Mouse (Mus musculus) MEL (cell line): ENCODE measurements at regions not wholly inside any gene's neighbourhood (a gene's known extent, or its start where the extent isn't known, plus 50 kb on each side); places are given as distances from the start of the nearest gene placed in this dataset.

Source experiments
- DNase-seq: peaks from one replicate; pipeline ENCODE4 v3.0.0; 2011; ENCODE audit warnings: low read depth, low spot score
- H3K27ac ChIP-seq: 2 replicates; pipeline ENCODE4 v1.5.1; 2012; ENCODE audit warnings: low read depth, mild to moderate bottlenecking, control low read depth, low read length, moderate library complexity; ENCODE audit not compliant: control insufficient read depth
- H3K27me3 ChIP-seq, 2 experiments: fragments of 150-350 bp in 1 of 2; sonication (generic) in 1 of 2; 2 replicates each; pipeline ENCODE4 v1.6.1; 2012; ENCODE audit warnings: low read length in 2 of 2, mild to moderate bottlenecking in 2 of 2, improper control_type of control experiment in 1 of 2, moderate library complexity in 1 of 2; ENCODE audit not compliant: insufficient read depth in 2 of 2, control insufficient read depth in 1 of 2
- H3K36me3 ChIP-seq, 2 experiments: 2 replicates each; pipeline ENCODE4 v1.6.1; 2012 to 2014; ENCODE audit warnings: low read length in 2 of 2, improper control_type of control experiment in 1 of 2, inconsistent platforms in 1 of 2, mild to moderate bottlenecking in 1 of 2; ENCODE audit not compliant: insufficient read depth in 2 of 2, control insufficient read depth in 1 of 2
- H3K4me1 ChIP-seq, 2 experiments: fragments of 150-350 bp in 1 of 2; sonication (generic) in 1 of 2; 2 replicates each; pipeline ENCODE4 v1.6.1; 2012; ENCODE audit warnings: low read length in 2 of 2, improper control_type of control experiment in 1 of 2, mild to moderate bottlenecking in 1 of 2; ENCODE audit not compliant: insufficient read depth in 2 of 2, control insufficient read depth in 1 of 2
- H3K4me3 ChIP-seq, 2 experiments: fragments of 150-350 bp in 1 of 2; sonication (generic) in 1 of 2; 2 replicates each; pipeline ENCODE4 v1.5.1; 2012; ENCODE audit warnings: low read depth in 2 of 2, low read length in 2 of 2, mild to moderate bottlenecking in 2 of 2, moderate library complexity in 2 of 2, control low read depth in 1 of 2, improper control_type of control experiment in 1 of 2; ENCODE audit not compliant: control insufficient read depth in 1 of 2, insufficient read depth in 1 of 2
- H3K79me2 ChIP-seq: 2 replicates; pipeline ENCODE4 v1.6.1; 2012; ENCODE audit warnings: mild to moderate bottlenecking, low read length, moderate library complexity; ENCODE audit not compliant: control insufficient read depth, poor library complexity, insufficient read depth
- H3K9ac ChIP-seq: 2 replicates; pipeline ENCODE4 v1.6.1; 2012; ENCODE audit warnings: low read depth, mild to moderate bottlenecking, control low read depth, low read length, moderate library complexity; ENCODE audit not compliant: control insufficient read depth, poor library complexity, severe bottlenecking
- H3K9me3 ChIP-seq: fragments of 150-350 bp; sonication (generic); replicated peaks from 2 replicates; pipeline ENCODE4 v1.6.1; 2012; ENCODE audit warnings: mild to moderate bottlenecking, low read length, improper control_type of control experiment, moderate library complexity; ENCODE audit not compliant: insufficient read depth
- BHLHE40 ChIP-seq: IDR thresholded peaks from 2 replicates; pipeline ENCODE4 v1.6.1; 2012; ENCODE audit warnings: low read depth, mild to moderate bottlenecking, inconsistent platforms, low read length, improper control_type of control experiment, borderline replicate concordance
- CHD1 ChIP-seq: IDR thresholded peaks from 2 replicates; pipeline ENCODE4 v1.6.1; 2012; ENCODE audit warnings: low read depth, mild to moderate bottlenecking, inconsistent platforms, low read length, improper control_type of control experiment
- CHD2 ChIP-seq: IDR thresholded peaks from 2 replicates; pipeline ENCODE4 v1.6.1; 2011; ENCODE audit warnings: low read length, improper control_type of control experiment
- E2F4 ChIP-seq: IDR thresholded peaks from 2 replicates; pipeline ENCODE4 v1.6.1; 2011; ENCODE audit warnings: low read depth, low read length, improper control_type of control experiment, borderline replicate concordance
- ELF1 ChIP-seq: IDR thresholded peaks from 2 replicates; pipeline ENCODE4 v1.6.1; 2014; ENCODE audit warnings: low read depth, mild to moderate bottlenecking, inconsistent platforms, low read length, improper control_type of control experiment, moderate library complexity
- ETS1 ChIP-seq: IDR thresholded peaks from 2 replicates; pipeline ENCODE4 v1.6.1; 2012; ENCODE audit warnings: low read depth, mild to moderate bottlenecking, inconsistent platforms, low read length, improper control_type of control experiment, moderate library complexity
- GATA1 ChIP-seq: IDR thresholded peaks from 2 replicates; pipeline ENCODE4 v1.6.1; 2011; ENCODE audit warnings: low read depth, low read length, improper control_type of control experiment
- KAT2A ChIP-seq: conservative IDR thresholded peaks from 2 replicates; pipeline ENCODE4 v1.6.1; 2012; ENCODE audit warnings: low read depth, low read length, improper control_type of control experiment, inconsistent platforms
- MAFK ChIP-seq: IDR thresholded peaks from 2 replicates; pipeline ENCODE4 v1.6.1; 2011; ENCODE audit warnings: low read depth, mild to moderate bottlenecking, low read length, improper control_type of control experiment, borderline replicate concordance
- MEF2A ChIP-seq: IDR thresholded peaks from 2 replicates; pipeline ENCODE4 v1.6.1; 2014; ENCODE audit warnings: low read depth, mild to moderate bottlenecking, inconsistent platforms, low read length, improper control_type of control experiment; ENCODE audit not compliant: poor library complexity, insufficient replicate concordance, severe bottlenecking; ENCODE audit errors: extremely low read depth
- MXI1 ChIP-seq: IDR thresholded peaks from 2 replicates; pipeline ENCODE4 v1.6.1; 2011; ENCODE audit warnings: mild to moderate bottlenecking, low read depth, low read length, improper control_type of control experiment
- MYB ChIP-seq: IDR thresholded peaks from 2 replicates; pipeline ENCODE4 v1.6.1; 2011; ENCODE audit warnings: mild to moderate bottlenecking, low read depth, low read length, improper control_type of control experiment
- MYC ChIP-seq: IDR thresholded peaks from 2 replicates; pipeline ENCODE4 v1.6.1; 2011; ENCODE audit warnings: low read depth, mild to moderate bottlenecking, low read length, improper control_type of control experiment, moderate library complexity
- NELFE ChIP-seq: IDR thresholded peaks from 2 replicates; pipeline ENCODE4 v1.6.1; 2011; ENCODE audit warnings: low read depth, low read length, improper control_type of control experiment
- NRF1 ChIP-seq: IDR thresholded peaks from 2 replicates; pipeline ENCODE4 v1.6.1; 2014; ENCODE audit warnings: low read depth, mild to moderate bottlenecking, inconsistent platforms, low read length, improper control_type of control experiment, moderate library complexity; ENCODE audit not compliant: poor library complexity, insufficient read depth, severe bottlenecking
- POLR2A ChIP-seq, 2 experiments: IDR thresholded peaks; 2 replicates each; pipeline ENCODE4 v1.6.1; 2011 to 2012; ENCODE audit warnings: low read length in 2 of 2, mild to moderate bottlenecking in 2 of 2, control low read depth in 1 of 2, improper control_type of control experiment in 1 of 2, low read depth in 1 of 2, moderate library complexity in 1 of 2; ENCODE audit not compliant: control insufficient read depth in 1 of 2, insufficient read depth in 1 of 2, poor library complexity in 1 of 2
- RCOR1 ChIP-seq: IDR thresholded peaks from 2 replicates; pipeline ENCODE4 v1.6.1; 2012; ENCODE audit warnings: low read depth, mild to moderate bottlenecking, inconsistent platforms, low read length, improper control_type of control experiment
- SMC3 ChIP-seq: IDR thresholded peaks from 2 replicates; pipeline ENCODE4 v1.6.1; 2011; ENCODE audit warnings: low read depth, low read length, improper control_type of control experiment
- TBP ChIP-seq: IDR thresholded peaks from 2 replicates; pipeline ENCODE4 v1.8.0; 2011; ENCODE audit warnings: low read depth, low read length, improper control_type of control experiment
- UBTF ChIP-seq: IDR thresholded peaks from 2 replicates; pipeline ENCODE4 v1.6.1; 2012; ENCODE audit warnings: low read depth, mild to moderate bottlenecking, inconsistent platforms, low read length, improper control_type of control experiment, moderate library complexity, borderline replicate concordance; ENCODE audit not compliant: insufficient read depth
- USF2 ChIP-seq, 2 experiments: IDR thresholded peaks; 2 replicates each; pipeline ENCODE4 v1.6.1; 2011 to 2012; ENCODE audit warnings: improper control_type of control experiment in 2 of 2, low read length in 2 of 2, borderline replicate concordance in 1 of 2, inconsistent platforms in 1 of 2, low read depth in 1 of 2, mild to moderate bottlenecking in 1 of 2; ENCODE audit not compliant: insufficient read depth in 1 of 2
- ZKSCAN1 ChIP-seq: IDR thresholded peaks from 2 replicates; pipeline ENCODE4 v1.6.1; 2012; ENCODE audit warnings: low read depth, mild to moderate bottlenecking, inconsistent platforms, low read length, improper control_type of control experiment, moderate library complexity
- ZMIZ1 ChIP-seq: IDR thresholded peaks from 2 replicates; pipeline ENCODE4 v1.6.1; 2012; ENCODE audit warnings: low read depth, mild to moderate bottlenecking, inconsistent platforms, low read length, improper control_type of control experiment, moderate library complexity
- ZNF384 ChIP-seq: IDR thresholded peaks from 2 replicates; pipeline ENCODE4 v1.6.1; 2012; ENCODE audit warnings: low read depth, mild to moderate bottlenecking, inconsistent platforms, low read length, improper control_type of control experiment

DNA sequence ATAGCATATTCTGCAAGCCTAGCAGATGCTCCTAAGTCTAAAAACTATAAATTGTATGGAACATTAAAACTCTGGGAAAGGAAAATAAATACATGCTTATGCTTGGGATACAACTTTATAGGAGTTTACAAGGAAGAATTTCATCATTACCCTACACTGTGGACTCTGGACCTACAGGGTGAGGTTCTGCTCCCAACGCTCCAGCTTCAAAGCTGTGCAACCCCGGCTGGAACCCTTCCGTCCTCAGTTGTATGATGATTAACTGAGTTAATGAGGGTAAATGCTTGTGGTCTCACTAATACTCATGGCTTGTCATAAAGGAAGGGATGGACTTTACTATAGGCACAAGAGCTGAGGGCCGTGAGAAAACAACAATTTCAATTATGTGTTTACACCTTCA is 76.6 kb upstream of the Cited2 start:
- H3K4me1 ChIP-seq, result no peaks in the 10 kb centered on the region
- no peaks in the 10 kb centered on the region for H3K9me3 ChIP-seq
- DNase-seq, result no peak
- no peaks in the 10 kb centered on the region for H3K36me3 ChIP-seq
- no peak for TF ChIP-seq MXI1
- no peak for TF ChIP-seq MYB
- TF ChIP-seq TBP, result no peak
- TF ChIP-seq NELFE, result no peak
- no peak for TF ChIP-seq CHD1
- TF ChIP-seq SMC3, result no peak
- no peak for TF ChIP-seq CHD2
- no peak for TF ChIP-seq GATA1
- no peak for TF ChIP-seq ZKSCAN1
- TF ChIP-seq ZMIZ1, result no peak
- no peak for TF ChIP-seq KAT2A
- no peak for TF ChIP-seq POLR2A (IDR thresholded peaks at IDR 0.05; ENCODE audit: control insufficient read depth in 1 of 2, insufficient read depth in 1 of 2, low read depth in 1 of 2, low read length in 2 of 2, poor library complexity in 1 of 2)
- TF ChIP-seq BHLHE40, result no peak
- TF ChIP-seq ELF1, result no peak
- TF ChIP-seq MAFK, result no peak
- no peak for TF ChIP-seq E2F4
- TF ChIP-seq ETS1, result no peak
- TF ChIP-seq NRF1, result no peak
- no peak for TF ChIP-seq MEF2A
- no peak for TF ChIP-seq ZNF384
- TF ChIP-seq, all 39 proteins: peak for 0
- H3K79me2 ChIP-seq, result no peaks in the 10 kb centered on the region
- no peak overlapping the region for H3K4me3 ChIP-seq
- no peaks in the 10 kb centered on the region for H3K27me3 ChIP-seq
- H3K27ac ChIP-seq, result no peak overlapping the region
- no peak overlapping the region for H3K9ac ChIP-seq

DNA sequence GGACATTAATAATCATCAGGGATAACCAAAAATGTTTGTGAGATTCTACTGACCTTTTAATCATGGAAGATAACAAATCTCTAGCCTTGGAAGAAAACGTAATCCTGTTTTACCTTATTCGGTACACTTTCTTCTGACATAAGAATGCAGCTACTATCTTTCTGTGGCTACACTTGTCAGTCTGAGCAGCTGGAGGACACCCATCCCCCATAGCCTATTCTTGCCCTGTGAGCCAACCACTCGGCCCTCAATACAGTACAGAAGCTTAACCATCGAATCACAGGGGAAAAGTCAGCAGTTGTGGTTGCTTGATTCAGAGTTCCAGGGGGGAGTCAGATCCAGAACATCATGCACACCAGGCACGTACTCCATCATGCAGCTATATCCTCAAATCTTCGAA is 74.9 kb upstream of the Cited2 start:
- no peaks in the 10 kb centered on the region for H3K79me2 ChIP-seq
- no peak for DNase-seq
- H3K4me3 ChIP-seq, result no peak overlapping the region
- no peaks in the 10 kb centered on the region; a peak in 1 of 4 replicates for H3K4me1 ChIP-seq
- no peak overlapping the region for H3K9ac ChIP-seq
- H3K36me3 ChIP-seq, result peaks cover 0 to 1% of the 10 kb centered on the region in 2 experiments; a peak in 1 of 4 replicates
- no peak overlapping the region for H3K27ac ChIP-seq
- H3K27me3 ChIP-seq, result no peaks in the 10 kb centered on the region
- H3K9me3 ChIP-seq, result no peaks in the 10 kb centered on the region
- TF ChIP-seq CHD1 (no peak), KAT2A (no peak), TBP (no peak), RCOR1 (no peak), MYC (no peak), UBTF (no peak), USF2 (IDR thresholded peaks at IDR 0.05; ENCODE audit: borderline replicate concordance in 1 of 2, insufficient read depth in 1 of 2, low read depth in 1 of 2, low read length in 2 of 2) (no peak)
- TF ChIP-seq, all 39 proteins: peak for 0
